Mouse (Mus musculus) limb, embryonic 13.5 days (tissue): ENCODE data around the gene Sall4. TPM values are rescaled to one million over a fixed set of nuclear protein-coding genes. Genes with fewer than 3 reads are reported as not detected.

Experiments used
- ATAC-seq: fragments of 200-750 bp; cut with Nextera tagmentation; 2 replicates; pipeline ENCODE4 v1.8.0; 2017; ENCODE audit warnings: low read depth, moderate number of reproducible peaks, moderate TSS enrichment; ENCODE audit not compliant: low FRiP score
- H3K27ac ChIP-seq: fragments of 300-500 bp; sonication (generic); 2 replicates; pipeline ENCODE4 v1.5.1; 2015; ENCODE audit warnings: inconsistent platforms, mild to moderate bottlenecking, moderate library complexity
- H3K27me3 ChIP-seq: fragments of 300-500 bp; sonication (generic); 2 replicates; pipeline ENCODE4 v1.6.1; 2015; ENCODE audit warnings: mild to moderate bottlenecking, inconsistent platforms
- H3K36me3 ChIP-seq: fragments of 300-500 bp; sonication (generic); 2 replicates; pipeline ENCODE4 v1.6.1; 2015; ENCODE audit warnings: inconsistent platforms, mild to moderate bottlenecking, moderate library complexity
- H3K4me1 ChIP-seq: fragments of 300-500 bp; sonication (generic); 2 replicates; pipeline ENCODE4 v1.6.1; 2015; ENCODE audit warnings: inconsistent platforms
- H3K4me2 ChIP-seq: fragments of 300-500 bp; sonication (generic); replicated peaks from 2 replicates; pipeline ENCODE4 v1.6.1; 2015; ENCODE audit warnings: inconsistent platforms, mild to moderate bottlenecking, moderate library complexity
- H3K4me3 ChIP-seq: fragments of 300-500 bp; sonication (generic); 2 replicates; pipeline ENCODE4 v1.5.1; 2015; ENCODE audit warnings: moderate library complexity, mild to moderate bottlenecking, inconsistent platforms
- H3K9ac ChIP-seq: fragments of 300-500 bp; sonication (generic); 2 replicates; pipeline ENCODE4 v1.6.1; 2015; ENCODE audit warnings: mild to moderate bottlenecking, inconsistent platforms
- H3K9me3 ChIP-seq: fragments of 300-500 bp; sonication (generic); 2 replicates; pipeline ENCODE4 v1.6.1; 2016; ENCODE audit warnings: inconsistent platforms
- WGBS: fragments of 180-500 bp; shearing (Covaris S2); methylation state at CpG from one replicate; pipeline ENCODE4 v1.1.7; 2015; 5-methylcytosine and 5-hydroxymethylcytosine counted together
- polyA plus RNA-seq: library from polyadenylated mRNA; unstranded; fragments of >200 nt; fragmentation: Nextera tagmentation; extraction: Ambion mirVana; gene quantifications from 2 replicates; pipeline ENCODE4 v1.2.1, GENCODE M21; 2015

The Sall4 gene
- 0.71 and 1.9 TPM in 2 replicates for polyA plus RNA-seq

DNA sequence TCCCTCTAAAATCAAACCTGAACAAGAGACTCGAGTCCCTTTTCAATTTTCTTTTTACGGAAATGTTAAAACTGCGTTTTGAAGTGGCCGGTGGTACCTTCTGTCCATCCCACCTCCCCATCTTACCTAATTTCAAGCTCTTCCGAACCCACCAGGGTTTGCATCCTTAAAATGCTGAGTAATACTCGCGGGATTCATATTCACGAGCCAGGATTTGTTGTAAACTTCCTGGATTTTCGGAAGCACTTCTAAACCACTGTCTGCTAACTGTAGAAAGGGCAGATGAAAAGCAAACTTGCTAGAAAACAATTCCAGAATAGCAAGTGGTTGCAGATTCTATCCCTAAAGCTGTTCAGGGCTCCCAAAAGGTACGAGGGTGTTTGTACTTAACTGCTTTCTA, at the start of gene Sall4:
Sall4 (minus strand) TSS at position 362 of the 400 bp plus-strand sequence.
- no peak for ATAC-seq
- Histone ChIP-seq H3K4me1 (peaks cover 22% of the 10 kb centered on the region), H3K9ac (peak within 1 kb of the TSS; percentile 61), H3K27ac (no peak within 1 kb of the TSS), H3K36me3 (no peaks in the 10 kb centered on the region), H3K27me3 (peaks cover 70% of the 10 kb centered on the region), H3K4me2 (peak within 1 kb of the TSS; percentile 97), H3K4me3 (peak within 1 kb of the TSS; percentile 56), H3K9me3 (no peaks in the 10 kb centered on the region)
- WGBS, result 12% methylated on average over 10 of the region's 10 CpGs

DNA sequence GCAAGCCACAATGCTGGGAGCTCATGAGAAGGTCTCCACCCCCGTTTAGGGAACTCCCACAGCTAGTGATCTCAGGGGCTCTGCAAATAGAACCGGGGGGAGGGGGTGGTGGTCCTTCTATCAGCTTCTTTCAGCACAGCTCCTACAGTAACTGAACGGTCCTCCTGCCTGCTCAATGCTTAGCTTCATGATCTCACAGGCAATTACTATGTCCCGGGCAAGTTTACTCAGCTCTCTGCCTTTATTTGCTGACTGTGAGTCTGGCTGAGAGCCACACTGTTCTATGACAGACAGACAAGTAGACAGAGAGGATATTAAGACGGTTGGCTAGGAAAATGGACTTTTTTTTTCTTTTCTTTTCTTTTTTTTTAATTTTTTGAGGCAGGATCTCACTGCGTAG, 45.5 kb upstream of the Sall4 start:
- Histone ChIP-seq H3K27me3 (0 out of 2 replicates have a peak, but pooled peaks cover 10% of the 10 kb centered on the region), H3K4me3 (no peak overlapping the region), H3K4me1 (peaks cover 5% of the 10 kb centered on the region), H3K9ac (no peak overlapping the region), H3K27ac (no peak overlapping the region), H3K4me2 (no peak overlapping the region), H3K36me3 (no peaks in the 10 kb centered on the region), H3K9me3 (no peaks in the 10 kb centered on the region)
- no peak for ATAC-seq
- WGBS, result 41% methylated on average over 6 of the region's 6 CpGs

- ATAC-seq, result no peak; the same call in 1 of the 2 replicates
- Histone ChIP-seq H3K9ac (no peak overlapping the region), H3K27ac (no peak overlapping the region), H3K9me3 (no peaks in the 10 kb centered on the region), H3K4me1 (peaks cover 22% of the 10 kb centered on the region), H3K36me3 (no peaks in the 10 kb centered on the region), H3K27me3 (0 out of 2 replicates have a peak, but pooled peaks cover 10% of the 10 kb centered on the region), H3K4me2 (peak overlapping the region; percentile 54), H3K4me3 (no peak overlapping the region)
- 7% methylated on average over 14 of the region's 14 CpGs for WGBS
These were observed 42.2 kb upstream of the Sall4 start for GRCm38 (mm10) chr2:168809895-168810294.

DNA sequence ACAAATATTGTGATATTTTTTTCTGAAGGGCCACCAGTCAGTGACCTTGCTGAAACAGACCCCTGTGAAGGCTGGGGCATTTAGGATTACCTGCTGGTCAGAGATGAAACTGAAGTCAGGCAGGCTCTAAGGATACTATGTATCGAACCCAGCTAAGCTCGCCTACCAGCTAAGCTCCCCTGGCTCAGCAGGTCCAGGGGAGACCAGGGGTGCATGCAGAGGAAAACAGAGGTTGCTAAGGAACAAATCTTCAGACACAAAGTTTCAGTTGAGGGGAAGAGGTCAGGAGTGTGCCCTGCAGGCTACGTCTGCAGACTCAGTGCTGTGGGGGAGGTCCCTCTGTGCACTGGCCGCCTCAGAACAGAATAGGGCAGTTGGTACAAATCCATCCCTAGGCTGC, 39.9 kb upstream of the Sall4 start:
- Histone ChIP-seq H3K4me3 (no peak overlapping the region), H3K4me1 (peaks cover 22% of the 10 kb centered on the region), H3K9ac (no peak overlapping the region), H3K36me3 (no peaks in the 10 kb centered on the region), H3K27me3 (0 out of 2 replicates have a peak, but pooled peaks cover 10% of the 10 kb centered on the region), H3K4me2 (no peak overlapping the region), H3K9me3 (no peaks in the 10 kb centered on the region), H3K27ac (no peak overlapping the region; the same call in 1 of the 2 replicates)
- WGBS, result 44% methylated on average over 4 of the region's 4 CpGs
- no peak for ATAC-seq

- 30% methylated on average over 4 of the region's 4 CpGs for WGBS
- H3K9ac ChIP-seq, result no peak overlapping the region
- no peak for ATAC-seq
These were observed 36.1 kb upstream of the Sall4 start for GRCm38 (mm10) chr2:168803849-168804248.

DNA sequence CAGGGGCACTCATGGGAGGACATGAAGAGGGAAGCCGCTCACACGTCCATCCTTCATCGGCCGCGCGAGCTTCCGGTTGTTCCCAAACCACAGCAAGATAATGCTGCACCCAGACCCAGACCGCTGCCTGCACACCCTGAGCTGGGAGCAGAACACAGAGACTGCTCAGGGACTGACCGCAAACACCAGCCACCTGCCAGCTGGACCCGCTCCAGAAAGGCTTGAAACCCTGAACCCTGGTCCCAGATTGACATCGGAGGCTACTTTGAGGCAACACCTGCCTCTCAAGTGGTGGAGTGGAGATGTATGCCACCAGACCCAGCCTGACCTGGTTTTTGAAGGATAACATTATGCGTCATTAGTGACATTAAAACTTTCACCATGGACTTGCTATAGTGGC, 31.6 kb upstream of the Sall4 start:
- WGBS, result 91% methylated on average over 12 of the region's 12 CpGs

More at GRCm38 (mm10) chr2:168803849-168804248, 36.1 kb upstream of the Sall4 start:
- Histone ChIP-seq H3K36me3 (no peaks in the 10 kb centered on the region), H3K27ac (no peak overlapping the region), H3K9me3 (no peaks in the 10 kb centered on the region), H3K27me3 (no peaks in the 10 kb centered on the region), H3K4me2 (no peak overlapping the region), H3K4me1 (peaks cover 16% of the 10 kb centered on the region), H3K4me3 (no peak overlapping the region)

GRCm38 (mm10) chr2:168798921-168799320, 31.2 kb upstream of the Sall4 start:
- Histone ChIP-seq H3K4me2 (no peak overlapping the region), H3K27me3 (no peaks in the 10 kb centered on the region), H3K36me3 (no peaks in the 10 kb centered on the region), H3K4me1 (peaks cover 7% of the 10 kb centered on the region), H3K9ac (no peak overlapping the region), H3K27ac (no peak overlapping the region), H3K9me3 (no peaks in the 10 kb centered on the region), H3K4me3 (no peak overlapping the region)
- no peak for ATAC-seq
- WGBS, result 80% methylated on average over 7 of the region's 7 CpGs

More for the DNA sequence above, 31.6 kb upstream of the Sall4 start:
- Histone ChIP-seq H3K9me3 (no peaks in the 10 kb centered on the region), H3K4me1 (peaks cover 7% of the 10 kb centered on the region), H3K4me2 (no peak overlapping the region), H3K36me3 (no peaks in the 10 kb centered on the region), H3K9ac (no peak overlapping the region), H3K4me3 (no peak overlapping the region), H3K27me3 (no peaks in the 10 kb centered on the region), H3K27ac (no peak overlapping the region)
- ATAC-seq, result no peak

DNA sequence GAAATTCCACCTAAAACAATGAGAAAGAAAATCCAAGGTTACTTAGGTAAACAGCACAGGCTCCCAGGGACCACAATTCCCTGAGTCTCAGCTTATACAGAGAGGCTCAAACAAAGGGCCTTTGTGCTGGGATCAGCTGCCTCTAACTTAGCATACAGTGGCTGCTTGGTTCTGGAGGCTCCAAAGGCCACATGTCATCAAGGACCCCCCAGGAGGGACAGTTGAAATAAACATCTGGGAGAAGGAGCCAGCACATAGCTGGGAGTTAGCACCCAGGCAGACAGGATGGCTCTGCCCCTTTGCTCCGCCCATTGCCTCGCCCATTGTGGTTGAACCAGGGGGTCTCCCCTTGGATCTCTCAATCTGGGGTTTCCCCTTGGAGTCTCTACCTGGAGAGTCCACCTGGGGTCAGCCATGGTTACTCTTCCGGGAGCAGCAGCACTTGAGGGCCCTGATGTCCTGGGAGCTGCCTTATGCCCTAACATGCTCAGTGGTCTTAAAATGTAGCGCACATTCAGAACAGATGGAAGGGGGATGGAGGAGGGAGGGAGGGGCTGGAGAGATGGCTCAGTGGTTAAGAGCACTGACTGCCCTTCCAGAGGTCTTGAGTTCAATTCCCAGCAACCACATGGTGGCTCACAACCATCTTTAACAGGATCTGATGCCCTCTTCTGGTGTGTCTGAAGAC, 23.5 kb upstream of the Sall4 start:
- Histone ChIP-seq H3K4me2 (no peak overlapping the region), H3K9me3 (no peaks in the 10 kb centered on the region), H3K27me3 (no peaks in the 10 kb centered on the region), H3K27ac (no peak overlapping the region; the same call in 1 of the 2 replicates), H3K4me3 (no peak overlapping the region), H3K4me1 (peaks cover 6% of the 10 kb centered on the region), H3K36me3 (no peaks in the 10 kb centered on the region), H3K9ac (no peak overlapping the region)
- no peak for ATAC-seq
- WGBS, result 69% methylated on average over 4 of the region's 4 CpGs

DNA sequence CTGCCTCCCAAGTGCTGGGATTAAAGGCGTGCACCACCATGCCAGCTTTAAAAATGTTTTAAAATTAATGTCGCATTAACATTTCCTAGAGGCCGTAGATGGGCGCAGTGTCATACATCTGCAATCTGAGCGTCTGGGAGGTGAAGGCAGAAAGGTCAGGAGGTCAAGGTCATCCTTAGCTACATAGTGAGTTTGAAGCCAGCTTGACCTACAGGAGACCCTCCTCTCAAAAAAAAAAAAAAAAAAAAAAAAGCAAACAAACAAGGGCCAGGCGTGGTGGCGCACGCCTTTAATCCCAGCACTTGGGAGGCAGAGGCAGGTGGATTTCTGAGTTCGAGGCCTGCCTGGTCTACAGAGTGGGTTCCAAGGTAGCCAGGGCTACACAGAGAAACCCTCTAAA, 18.4 kb upstream of the Sall4 start:
- WGBS, result 93% methylated on average over 9 of the region's 9 CpGs
- ATAC-seq, result no peak
- H3K4me1 ChIP-seq, result no peaks in the 10 kb centered on the region
- no peak overlapping the region for H3K9ac ChIP-seq
- no peaks in the 10 kb centered on the region for H3K9me3 ChIP-seq
- no peaks in the 10 kb centered on the region for H3K36me3 ChIP-seq
- H3K4me3 ChIP-seq, result no peak overlapping the region
- H3K27me3 ChIP-seq, result no peaks in the 10 kb centered on the region
- no peak overlapping the region for H3K4me2 ChIP-seq
- no peak overlapping the region for H3K27ac ChIP-seq

- H3K4me1 ChIP-seq, result peaks cover 11% of the 10 kb centered on the region
- 0 out of 2 replicates have a peak overlapping the region, but pooled peaks have one; percentile 2 for H3K27ac ChIP-seq
- no peaks in the 10 kb centered on the region for H3K27me3 ChIP-seq
- no peak overlapping the region for H3K4me2 ChIP-seq
- no peaks in the 10 kb centered on the region for H3K36me3 ChIP-seq
- H3K9ac ChIP-seq, result no peak overlapping the region
- H3K4me3 ChIP-seq, result no peak overlapping the region
- WGBS, result 28% methylated on average over 9 of the region's 9 CpGs
- ATAC-seq, result no peak
- H3K9me3 ChIP-seq, result no peaks in the 10 kb centered on the region
These were observed 12.9 kb upstream of the Sall4 start for GRCm38 (mm10) chr2:168780596-168780995.

- Histone ChIP-seq H3K27me3 (no peaks in the 10 kb centered on the region), H3K27ac (no peak overlapping the region), H3K9ac (no peak overlapping the region), H3K4me3 (no peak overlapping the region), H3K9me3 (no peaks in the 10 kb centered on the region), H3K4me2 (no peak overlapping the region), H3K36me3 (no peaks in the 10 kb centered on the region), H3K4me1 (peaks cover 11% of the 10 kb centered on the region)
- ATAC-seq, result no peak
- 16% methylated on average over 9 of the region's 9 CpGs for WGBS
These were observed 12.3 kb upstream of the Sall4 start for GRCm38 (mm10) chr2:168780024-168780423.

GRCm38 (mm10) chr2:168777481-168777880, 9.7 kb upstream of the Sall4 start:
- Histone ChIP-seq H3K9me3 (no peaks in the 10 kb centered on the region), H3K4me1 (peaks cover 11% of the 10 kb centered on the region), H3K27me3 (no peaks in the 10 kb centered on the region), H3K4me2 (no peak overlapping the region), H3K36me3 (no peaks in the 10 kb centered on the region), H3K9ac (no peak overlapping the region), H3K27ac (no peak overlapping the region), H3K4me3 (no peak overlapping the region)
- no peak for ATAC-seq

DNA sequence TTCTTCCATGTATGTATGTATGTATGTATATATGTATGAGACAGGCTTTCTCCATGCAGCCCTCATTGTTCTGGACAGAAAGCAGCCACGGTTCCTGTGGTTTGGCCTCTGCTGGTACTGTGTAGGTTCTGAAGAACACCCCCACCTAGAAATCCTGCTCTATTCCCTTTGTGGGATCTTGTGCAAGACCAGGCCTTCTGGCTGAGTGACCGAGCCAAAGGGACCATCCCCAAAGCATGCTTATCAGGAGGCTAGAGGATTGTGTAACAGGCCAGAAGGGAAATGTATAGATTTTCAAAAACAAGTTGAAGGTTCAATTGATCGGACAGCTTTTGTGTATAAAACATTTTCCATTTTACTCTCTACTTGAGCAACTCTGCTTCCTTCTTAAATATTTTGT, 8.5 kb upstream of the Sall4 start:
- Histone ChIP-seq H3K4me1 (peaks cover 11% of the 10 kb centered on the region), H3K4me3 (no peak overlapping the region), H3K36me3 (no peaks in the 10 kb centered on the region), H3K27ac (no peak overlapping the region), H3K4me2 (no peak overlapping the region), H3K9ac (no peak overlapping the region), H3K9me3 (no peaks in the 10 kb centered on the region), H3K27me3 (no peaks in the 10 kb centered on the region)
- WGBS, result 85% methylated on average over 3 of the region's 3 CpGs
- no peak for ATAC-seq
